In the genomic region with DNA sequence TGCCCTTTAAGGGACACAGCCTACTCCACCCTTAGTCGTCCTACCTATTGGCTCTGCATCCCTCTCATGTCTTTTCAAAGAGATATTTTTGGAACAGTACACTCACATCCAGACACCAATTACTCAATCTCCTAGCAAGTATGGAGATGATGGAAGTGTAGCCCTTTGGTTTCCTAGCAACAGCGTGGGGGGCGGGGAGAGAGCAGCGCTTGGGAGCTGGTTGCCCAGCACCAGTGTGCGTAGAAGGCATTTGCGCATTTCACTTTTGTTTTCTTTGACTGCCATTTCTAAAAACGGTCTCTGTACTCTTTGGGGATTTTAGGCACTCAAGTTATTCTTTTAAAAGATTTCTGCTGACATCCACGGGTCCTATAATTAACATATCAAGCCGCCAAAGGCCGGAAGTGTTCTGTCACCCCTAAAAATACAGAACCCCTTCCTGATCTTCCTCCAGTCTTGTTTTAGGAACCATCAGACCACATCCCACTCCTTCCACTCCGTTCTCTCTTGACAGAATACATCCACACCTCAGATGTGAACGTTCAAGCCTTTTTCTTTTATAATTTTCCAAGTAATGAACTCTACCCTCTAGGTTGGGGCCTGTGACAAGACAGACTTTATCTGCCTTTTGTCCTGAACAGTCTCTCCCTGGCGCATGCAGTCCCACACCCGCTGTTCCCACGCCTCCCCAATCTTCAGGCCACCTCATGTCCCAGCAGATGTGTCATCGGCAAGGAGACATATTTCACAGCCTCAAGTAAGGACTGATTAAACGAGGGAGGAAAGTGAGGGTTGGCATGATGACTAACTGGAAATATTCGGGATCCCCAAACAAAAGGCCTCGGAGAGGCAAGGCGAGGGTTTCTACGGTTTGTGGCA, we compare ENCODE assay signal across 8 mouse cellular contexts.
DNase-seq lines count a peak whose midpoint lies in the region; ATAC-seq and TF ChIP-seq lines count a peak whose summit lies in the region.

No protein-coding gene starts in this region.

- no peaks in the 10 kb centered on the region for H3K36me3 ChIP-seq in hindbrain, postnatal 0 days (ENCODE audit: insufficient read depth, low read length)

- ATAC-seq in hindbrain, postnatal 0 days: peak; percentile 84

- DNase-seq in ZHBTc4 (ENCODE audit: low read depth, low spot score): peak; percentile 59
- peak; percentile 97 for DNase-seq in brain, embryonic 14.5 days (ENCODE audit: low read depth)
- peak; percentile 94 to 97 for DNase-seq in frontal cortex, adult 2 months (ENCODE audit: extremely low spot score in 1 of 2, low spot score in 1 of 2)
- DNase-seq in hindbrain, postnatal 0 days (ENCODE audit: low spot score): peak; percentile 92
- peak; percentile 15 for DNase-seq in lung, postnatal 14 days
- DNase-seq in right cerebral cortex, postnatal 25 days: peak; percentile 90
- DNase-seq in yolk sac, embryonic 10.5 days (ENCODE audit: low spot score): no peak
- no peak for DNase-seq in spleen, postnatal 10 days (ENCODE audit: low spot score in 2 of 2)

- no peak overlapping the region for H3K4me3 ChIP-seq in hindbrain, postnatal 0 days (ENCODE audit: low read length)

- H3K4me2 ChIP-seq in hindbrain, postnatal 0 days (ENCODE audit: low read depth, low read length): peak overlapping the region; percentile 13; the same call in 1 of the 2 replicates

- H3K4me1 ChIP-seq in hindbrain, postnatal 0 days (ENCODE audit: insufficient read depth, low read length): 0 out of 2 replicates have a peak, but pooled peaks cover 16% of the 10 kb centered on the region

- WGBS in hindbrain, postnatal 0 days: 22% methylated on average over 21 of the region's 21 CpGs

- H3K9me3 ChIP-seq in hindbrain, postnatal 0 days (ENCODE audit: low read length): no peaks in the 10 kb centered on the region

- no peak for TF ChIP-seq CTCF in brain, embryonic 14.5 days (IDR thresholded peaks at IDR 0.05; ENCODE audit: borderline replicate concordance, extremely low read depth, insufficient read depth, insufficient read length)
- TF ChIP-seq CTCF in hindbrain, postnatal 0 days (IDR thresholded peaks at IDR 0.05; ENCODE audit: low read depth): no peak

- TF ChIP-seq POLR2A in brain, embryonic 14.5 days (IDR thresholded peaks at IDR 0.05; ENCODE audit: borderline replicate concordance, extremely low read depth, insufficient read depth, insufficient read length, poor library complexity, severe bottlenecking): no peak

- no peak overlapping the region for H3K9ac ChIP-seq in hindbrain, postnatal 0 days (replicated peaks; ENCODE audit: low read length)

- peak overlapping the region; percentile 79 for H3K27ac ChIP-seq in hindbrain, postnatal 0 days

- no peaks in the 10 kb centered on the region for H3K27me3 ChIP-seq in hindbrain, postnatal 0 days (ENCODE audit: insufficient read depth, low read length)

Comparison
In these comparisons a context has a peak if more than half of its experiments do, and no peak if none do; other contexts are left out.
1. DNase-seq: peak in ZHBTc4 (single experiment), brain, embryonic 14.5 days (single experiment), frontal cortex, adult 2 months (2 of 2), hindbrain, postnatal 0 days (single experiment), lung, postnatal 14 days (single experiment) and right cerebral cortex, postnatal 25 days (single experiment); none in yolk sac, embryonic 10.5 days (single experiment) and spleen, postnatal 10 days (0 of 2).